Mouse (Mus musculus): ENCODE results near the gene Rps11. TPM values are rescaled to one million over a fixed set of nuclear protein-coding genes. Genes with fewer than 3 reads are reported as not detected.

Rps11 gene
- total and polyA plus RNA-seq, 2 experiments from 2014 or later, result 671 to 1,069 TPM

DNA sequence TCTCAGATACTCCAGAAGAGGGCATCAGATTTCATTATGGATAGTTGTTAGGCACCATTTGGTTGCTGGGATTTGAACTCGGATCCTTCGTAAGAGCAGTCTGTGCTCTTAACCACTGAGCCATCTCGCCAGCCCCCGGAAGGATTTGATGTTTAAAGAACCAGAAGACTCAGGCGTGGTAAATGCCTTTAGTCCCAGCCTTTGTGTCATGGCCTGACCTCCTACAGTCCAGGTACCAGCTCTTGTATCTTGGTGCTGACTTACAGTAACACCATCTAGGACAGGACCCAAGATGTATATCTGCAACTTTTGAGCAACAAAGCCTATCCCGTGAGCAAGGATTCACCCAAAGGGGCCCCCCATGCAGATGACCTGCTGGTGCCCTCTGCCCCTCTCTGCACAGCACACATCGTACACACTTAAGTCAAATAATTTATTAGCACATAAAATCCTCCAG, 933 bp upstream of the Rps11 start:
- peak; percentile 60; the same call in 1 of the 2 replicates for TF ChIP-seq CTCF (IDR thresholded peaks at IDR 0.05)
- Histone ChIP-seq H3K36me3 (ENCODE audit: insufficient read depth, low read length) (peaks cover 41% of the 10 kb centered on the region), H3K9me3 (ENCODE audit: low read length) (no peaks in the 10 kb centered on the region), H3K4me3 (ENCODE audit: low read depth, low read length) (no peak overlapping the region), H3K4me1 (ENCODE audit: insufficient read depth, low read length) (peaks cover 9% of the 10 kb centered on the region), H3K27ac (ENCODE audit: low read depth, low read length) (peak overlapping the region; percentile 73; the same call in 1 of the 2 replicates), H3K27me3 (ENCODE audit: insufficient read depth, low read length) (no peaks in the 10 kb centered on the region), H3K9ac (replicated peaks; ENCODE audit: low read length, poor library complexity, severe bottlenecking) (no peak overlapping the region), H3K4me2 (ENCODE audit: low read depth, low read length, poor library complexity, severe bottlenecking) (no peak overlapping the region)
- ATAC-seq (ENCODE audit: low FRiP score) (no peak), DNase-seq (ENCODE audit: low spot score) (peak; percentile 53)
- WGBS, result 24% methylated on average over 7 of the region's 7 CpGs

DNA sequence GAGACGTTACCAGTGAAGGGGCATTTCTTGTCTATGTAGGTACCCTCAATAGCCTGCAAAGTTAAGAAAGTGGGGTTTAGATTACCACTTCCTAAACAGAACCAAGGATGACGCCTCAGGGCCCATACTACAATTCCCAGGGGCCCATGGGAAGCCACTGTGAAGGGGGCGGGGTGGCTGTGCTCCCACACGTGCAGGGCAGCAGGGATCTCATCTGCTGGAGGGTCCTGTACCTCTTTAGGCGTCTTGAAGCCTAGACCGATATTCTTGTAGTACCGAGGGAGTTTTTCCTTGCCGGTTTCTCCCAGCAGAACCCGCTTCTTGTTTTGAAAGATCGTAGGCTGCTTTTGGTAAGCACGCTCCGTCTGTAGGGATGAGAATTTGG, 1.1 kb downstream of the Rps11 start:
- Histone ChIP-seq H3K9me3 (ENCODE audit: low read length) (no peaks in the 10 kb centered on the region), H3K9ac (replicated peaks; ENCODE audit: low read length, poor library complexity, severe bottlenecking) (peak overlapping the region; percentile 99), H3K27ac (ENCODE audit: low read depth, low read length) (peak overlapping the region; percentile 92; the same call in 1 of the 2 replicates), H3K4me1 (ENCODE audit: insufficient read depth, low read length) (peaks cover 6% of the 10 kb centered on the region), H3K4me2 (ENCODE audit: low read depth, low read length, poor library complexity, severe bottlenecking) (peak overlapping the region; percentile 88), H3K4me3 (ENCODE audit: low read depth, low read length) (peak overlapping the region; percentile 84), H3K36me3 (ENCODE audit: insufficient read depth, low read length) (peaks cover 50% of the 10 kb centered on the region), H3K27me3 (ENCODE audit: insufficient read depth, low read length) (no peaks in the 10 kb centered on the region)
- peak; percentile 44 for DNase-seq (ENCODE audit: low spot score)
- no peak for TF ChIP-seq CTCF (IDR thresholded peaks at IDR 0.05)
- no peak for ATAC-seq (ENCODE audit: low FRiP score)
- 26% methylated on average over 12 of the region's 12 CpGs for WGBS

DNA sequence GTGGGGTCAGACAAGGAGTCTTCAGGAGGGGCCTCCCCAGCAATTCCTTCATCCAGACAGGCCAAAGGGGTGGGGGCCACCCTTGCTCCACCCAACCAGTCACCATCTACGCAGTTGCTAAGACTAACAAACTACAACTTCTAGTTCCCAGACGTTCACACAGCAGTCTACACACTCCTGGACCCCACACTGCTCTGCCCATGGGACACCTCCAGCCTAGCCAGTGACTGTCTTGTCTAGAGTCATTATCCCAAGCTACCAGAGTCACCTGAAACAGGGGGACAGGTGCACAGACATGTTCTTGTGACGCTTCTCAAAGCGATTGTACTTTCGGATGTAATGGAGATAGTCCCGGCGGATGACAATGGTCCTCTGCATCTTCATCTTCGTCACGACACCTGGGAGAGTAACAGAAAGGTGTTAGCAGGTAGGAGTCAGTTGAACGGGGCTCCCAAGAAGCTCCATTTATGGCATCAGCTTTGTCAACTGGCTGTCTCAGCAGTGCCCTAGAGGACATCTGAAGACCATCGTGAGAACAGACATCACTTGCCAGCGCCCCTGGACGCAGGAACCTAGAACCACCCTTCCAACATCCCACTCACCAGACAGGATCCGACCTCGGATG, 1.6 kb downstream of the Rps11 start:
- Histone ChIP-seq H3K9me3 (ENCODE audit: low read length) (no peaks in the 10 kb centered on the region), H3K4me3 (ENCODE audit: low read depth, low read length) (peak overlapping the region; percentile 84; the same call in 1 of the 2 replicates), H3K27ac (ENCODE audit: low read depth, low read length) (no peak overlapping the region), H3K27me3 (ENCODE audit: insufficient read depth, low read length) (no peaks in the 10 kb centered on the region), H3K4me1 (ENCODE audit: insufficient read depth, low read length) (peaks cover 6% of the 10 kb centered on the region), H3K4me2 (ENCODE audit: low read depth, low read length, poor library complexity, severe bottlenecking) (peak overlapping the region; percentile 88), H3K36me3 (ENCODE audit: insufficient read depth, low read length) (peaks cover 50% of the 10 kb centered on the region), H3K9ac (replicated peaks; ENCODE audit: low read length, poor library complexity, severe bottlenecking) (peak overlapping the region; percentile 99)
- 86% methylated on average over 15 of the region's 15 CpGs for WGBS
- no peak for TF ChIP-seq CTCF (IDR thresholded peaks at IDR 0.05)
- no peak for DNase-seq (ENCODE audit: low spot score)
- no peak for ATAC-seq (ENCODE audit: low FRiP score)

DNA sequence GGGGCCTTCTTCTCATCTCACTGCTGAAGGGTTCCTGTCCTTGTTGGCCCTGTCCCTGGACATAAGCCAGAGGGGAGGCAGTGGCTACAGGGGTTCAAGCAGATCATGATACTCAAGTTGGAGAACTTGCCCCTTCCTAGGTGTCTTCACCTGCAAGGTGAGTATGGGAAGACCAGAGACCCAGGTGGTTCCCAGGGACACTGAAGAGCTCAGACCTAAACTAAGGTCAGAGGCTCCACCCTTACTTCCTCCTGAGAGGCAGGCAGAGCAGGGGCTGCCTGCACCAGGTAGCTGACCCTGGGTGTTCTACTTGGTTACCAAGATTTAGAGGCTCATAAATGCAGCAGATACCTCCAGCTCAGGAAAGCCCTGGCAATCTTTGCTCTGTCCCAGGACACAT, 2.3 kb downstream of the Rps11 start:
- no peak for TF ChIP-seq CTCF (IDR thresholded peaks at IDR 0.05)
- no peak overlapping the region for H3K27ac ChIP-seq (ENCODE audit: low read depth, low read length)
- peaks cover 3% of the 10 kb centered on the region for H3K4me1 ChIP-seq (ENCODE audit: insufficient read depth, low read length)
- ATAC-seq (ENCODE audit: low FRiP score), result no peak
- H3K4me3 ChIP-seq (ENCODE audit: low read depth, low read length), result no peak overlapping the region
- H3K9me3 ChIP-seq (ENCODE audit: low read length), result no peaks in the 10 kb centered on the region
- 0 out of 2 replicates have a peak overlapping the region, but pooled peaks have one; percentile 19 for H3K9ac ChIP-seq (replicated peaks; ENCODE audit: low read length, poor library complexity, severe bottlenecking)
- no peak for DNase-seq (ENCODE audit: low spot score)
- no peaks in the 10 kb centered on the region for H3K27me3 ChIP-seq (ENCODE audit: insufficient read depth, low read length)
- H3K4me2 ChIP-seq (ENCODE audit: low read depth, low read length, poor library complexity, severe bottlenecking), result no peak overlapping the region
- peaks cover 50% of the 10 kb centered on the region for H3K36me3 ChIP-seq (ENCODE audit: insufficient read depth, low read length)

DNA sequence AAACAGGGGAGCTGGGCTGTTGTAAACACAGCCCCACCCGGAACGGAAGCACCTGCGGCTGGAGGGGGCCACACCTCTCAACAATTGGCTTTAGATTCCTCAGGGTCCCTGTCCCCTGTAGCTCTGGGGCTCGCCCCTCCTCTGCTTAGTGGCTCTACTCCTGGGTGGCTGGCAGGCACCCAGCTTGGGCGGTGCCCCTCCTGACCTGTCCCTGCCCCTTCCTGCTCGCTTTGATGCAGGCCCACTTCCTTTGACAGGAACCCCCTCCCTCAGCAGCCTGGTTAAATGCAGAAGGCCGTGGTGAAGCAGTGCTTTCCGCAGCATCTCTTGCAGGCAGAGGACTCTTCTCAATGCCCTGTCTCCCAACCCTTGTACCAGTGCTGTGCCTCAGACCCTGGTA, 2.8 kb downstream of the Rps11 start:
- DNase-seq (ENCODE audit: low spot score), result no peak
- H3K9me3 ChIP-seq (ENCODE audit: low read length), result no peaks in the 10 kb centered on the region
- H3K27ac ChIP-seq (ENCODE audit: low read depth, low read length), result 0 out of 2 replicates have a peak overlapping the region, but pooled peaks have one; percentile 12
- no peak overlapping the region for H3K4me2 ChIP-seq (ENCODE audit: low read depth, low read length, poor library complexity, severe bottlenecking)
- ATAC-seq (ENCODE audit: low FRiP score), result no peak
- no peaks in the 10 kb centered on the region for H3K27me3 ChIP-seq (ENCODE audit: insufficient read depth, low read length)
- H3K9ac ChIP-seq (replicated peaks; ENCODE audit: low read length, poor library complexity, severe bottlenecking), result 0 out of 2 replicates have a peak overlapping the region, but pooled peaks have one; percentile 19
- no peak for TF ChIP-seq CTCF (IDR thresholded peaks at IDR 0.05)
- WGBS, result 70% methylated on average over 8 of the region's 8 CpGs
- peaks cover 3% of the 10 kb centered on the region; the same call in 1 of the 2 replicates for H3K4me1 ChIP-seq (ENCODE audit: insufficient read depth, low read length)
- H3K36me3 ChIP-seq (ENCODE audit: insufficient read depth, low read length), result peaks cover 45% of the 10 kb centered on the region
- H3K4me3 ChIP-seq (ENCODE audit: low read depth, low read length), result no peak overlapping the region

Data from midbrain, postnatal 0 days (tissue).